Mouse (Mus musculus): ENCODE results near the gene Olfr20.

- no peak for TF ChIP-seq POU5F1 (IDR thresholded peaks at IDR 0.05; ENCODE audit: borderline replicate concordance, low read length)
- TF ChIP-seq CTCF (conservative IDR thresholded peaks at IDR 0.05; ENCODE audit: low read length) = no peak
- no peak for TF ChIP-seq NANOG (IDR thresholded peaks at IDR 0.05; ENCODE audit: borderline replicate concordance, low read length)
Observed at GRCm38 (mm10) chr11:73336919-73337318, 13.7 kb upstream of the Olfr20 start.
